Mouse (Mus musculus) heart, embryonic 16.5 days (tissue): ENCODE data around the gene Cfl1. TPM values are rescaled to one million over a fixed set of nuclear protein-coding genes. Genes with fewer than 3 reads are reported as not detected.
"Not testable (repeated sequence)": the region's sequence is repeated elsewhere in the genome, so short reads cannot be mapped to it uniquely, and the experiment has no call there.

Experiments
- ATAC-seq: fragments of 200-750 bp; cut with Nextera tagmentation; replicated peaks from 2 replicates; pipeline ENCODE4 v1.8.0; 2017; ENCODE audit warnings: moderate number of reproducible peaks; ENCODE audit not compliant: insufficient read depth, low FRiP score; ENCODE audit errors: extremely low read depth
- H3K27ac ChIP-seq: fragments of 300-500 bp; sonication (generic); 2 replicates; pipeline ENCODE4 v1.5.1; 2014; ENCODE audit warnings: mild to moderate bottlenecking, low read length, control low read depth, moderate library complexity
- H3K27me3 ChIP-seq: fragments of 300-500 bp; sonication (generic); 2 replicates; pipeline ENCODE4 v1.6.1; 2014; ENCODE audit warnings: low read length, mixed read lengths; ENCODE audit not compliant: control insufficient read depth, insufficient read depth
- H3K36me3 ChIP-seq: fragments of 300-500 bp; sonication (generic); 2 replicates; pipeline ENCODE4 v1.6.1; 2014; ENCODE audit not compliant: control insufficient read depth, insufficient read depth
- H3K4me1 ChIP-seq: fragments of 300-500 bp; sonication (generic); 2 replicates; pipeline ENCODE4 v1.6.1; 2014; ENCODE audit warnings: low read length, mixed read lengths; ENCODE audit not compliant: control insufficient read depth, insufficient read depth
- H3K4me2 ChIP-seq: fragments of 300-500 bp; sonication (generic); 2 replicates; pipeline ENCODE4 v1.6.1; 2014; ENCODE audit warnings: low read depth, mild to moderate bottlenecking, control low read depth, low read length
- H3K4me3 ChIP-seq: fragments of 300-500 bp; sonication (generic); 2 replicates; pipeline ENCODE4 v1.5.1; 2014; ENCODE audit warnings: mild to moderate bottlenecking, control low read depth, low read length
- H3K9ac ChIP-seq: fragments of 300-500 bp; sonication (generic); 2 replicates; pipeline ENCODE4 v1.6.1; 2014; ENCODE audit warnings: low read length, control low read depth
- H3K9me3 ChIP-seq: fragments of 300-500 bp; sonication (generic); replicated peaks from 2 replicates; pipeline ENCODE4 v1.6.1; 2016; ENCODE audit warnings: low read length; ENCODE audit not compliant: control insufficient read depth
- WGBS: fragments of 180-500 bp; shearing (Covaris S2); extraction: QIAGEN DNeasy Blood & Tissue Kit; methylation state at CpG from one replicate; pipeline ENCODE4 v1.1.7; 2014; 5-methylcytosine and 5-hydroxymethylcytosine counted together
- polyA plus RNA-seq: library from polyadenylated mRNA; unstranded; fragments of >200 nt; fragmentation: Nextera tagmentation; extraction: Ambion mirVana; gene quantifications from 2 replicates; pipeline ENCODE4 v1.2.1, GENCODE M21; 2015

Gene Cfl1
- polyA plus RNA-seq, 1 experiment from 2014 or later = 1,829 TPM

- Histone ChIP-seq H3K9ac (no peak overlapping the region), H3K27me3 (no peaks in the 10 kb centered on the region), H3K27ac (no peak overlapping the region), H3K4me3 (no peak overlapping the region), H3K36me3 (peaks cover 29% of the 10 kb centered on the region), H3K9me3 (no peaks in the 10 kb centered on the region), H3K4me1 (peaks cover 20% of the 10 kb centered on the region), H3K4me2 (no peak overlapping the region)
- WGBS = 87% methylated on average over 8 of the region's 8 CpGs
- ATAC-seq = no peak
Observed at GRCm38 (mm10) chr19:5485371-5485770, 4.9 kb upstream of the Cfl1 start.

GRCm38 (mm10) chr19:5485821-5486220, 4.4 kb upstream of the Cfl1 start:
- Histone ChIP-seq H3K9ac (no peak overlapping the region), H3K27ac (no peak overlapping the region), H3K4me1 (peaks cover 20% of the 10 kb centered on the region), H3K27me3 (no peaks in the 10 kb centered on the region), H3K4me2 (no peak overlapping the region), H3K4me3 (no peak overlapping the region), H3K36me3 (peaks cover 26% of the 10 kb centered on the region), H3K9me3 (no peaks in the 10 kb centered on the region)
- 91% methylated on average over 7 of the region's 7 CpGs for WGBS
- ATAC-seq = no peak

GRCm38 (mm10) chr19:5486286-5486685, 4.0 kb upstream of the Cfl1 start:
- Histone ChIP-seq H3K4me1 (peaks cover 20% of the 10 kb centered on the region), H3K9me3 (no peaks in the 10 kb centered on the region), H3K9ac (no peak overlapping the region), H3K27me3 (no peaks in the 10 kb centered on the region), H3K4me2 (no peak overlapping the region), H3K4me3 (no peak overlapping the region), H3K27ac (no peak overlapping the region), H3K36me3 (peaks cover 25% of the 10 kb centered on the region)
- WGBS = 80% methylated on average over 8 of the region's 8 CpGs
- no peak for ATAC-seq

DNA sequence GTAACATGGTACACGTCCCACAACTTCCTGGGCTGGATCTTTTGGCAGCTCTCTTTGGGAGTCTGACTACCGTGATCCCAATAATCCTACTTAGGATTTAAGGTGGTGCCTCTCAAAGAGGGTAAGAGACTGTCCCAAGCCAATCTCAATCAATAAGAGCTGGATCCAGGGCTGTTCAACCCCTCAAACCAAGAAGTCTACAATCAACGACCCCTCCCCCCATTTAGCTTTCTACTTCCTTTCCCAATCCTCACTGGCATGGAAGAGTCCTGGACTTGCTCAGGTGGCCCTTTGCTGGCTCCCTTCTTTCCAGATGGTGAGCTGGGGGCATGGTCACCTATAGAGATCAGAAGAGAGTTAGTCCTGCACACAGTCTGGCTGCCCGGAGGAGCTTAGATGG, 3.5 kb upstream of the Cfl1 start:
- Histone ChIP-seq H3K4me3 (no peak overlapping the region; the same call in 1 of the 2 replicates), H3K9me3 (no peaks in the 10 kb centered on the region)

GRCm38 (mm10) chr19:5487768-5488550, 2.3 kb upstream of the Cfl1 start, which contains the start of gene Mus81:
Gene Mus81, minus strand, starts transcription at chr19:5488402.
- peak; percentile 68 for ATAC-seq
- H3K4me2 ChIP-seq = peak within 1 kb of the TSS; percentile 71
- H3K9ac ChIP-seq = peak within 1 kb of the TSS; percentile 83
- no peaks in the 10 kb centered on the region for H3K9me3 ChIP-seq
- peaks cover 15% of the 10 kb centered on the region for H3K36me3 ChIP-seq
- H3K4me1 ChIP-seq = peaks cover 32% of the 10 kb centered on the region
- H3K27me3 ChIP-seq = no peaks in the 10 kb centered on the region
- peak within 1 kb of the TSS; percentile 69 for H3K4me3 ChIP-seq
- H3K27ac ChIP-seq = peak within 1 kb of the TSS; percentile 100
- WGBS = under 1% methylated on average over 39 of the region's 39 CpGs

More for the DNA sequence above, 3.5 kb upstream of the Cfl1 start:
- ATAC-seq = no peak
- Histone ChIP-seq H3K36me3 (peaks cover 21% of the 10 kb centered on the region), H3K4me2 (peak overlapping the region; percentile 17; the same call in 1 of the 2 replicates), H3K27ac (no peak overlapping the region), H3K9ac (no peak overlapping the region), H3K27me3 (no peaks in the 10 kb centered on the region), H3K4me1 (peaks cover 21% of the 10 kb centered on the region)
- 77% methylated on average over 4 of the region's 4 CpGs for WGBS

GRCm38 (mm10) chr19:5488878-5489571, 1.2 kb upstream of the Cfl1 start:
- Histone ChIP-seq H3K4me1 (peaks cover 34% of the 10 kb centered on the region), H3K4me2 (peak overlapping the region; percentile 71), H3K27me3 (no peaks in the 10 kb centered on the region), H3K36me3 (peaks cover 23% of the 10 kb centered on the region), H3K27ac (peak overlapping the region; percentile 100), H3K9ac (peak overlapping the region; percentile 83), H3K9me3 (no peaks in the 10 kb centered on the region), H3K4me3 (peak overlapping the region; percentile 69)
- peak; percentile 77 for ATAC-seq
- WGBS = under 1% methylated on average over 26 of the region's 26 CpGs

DNA sequence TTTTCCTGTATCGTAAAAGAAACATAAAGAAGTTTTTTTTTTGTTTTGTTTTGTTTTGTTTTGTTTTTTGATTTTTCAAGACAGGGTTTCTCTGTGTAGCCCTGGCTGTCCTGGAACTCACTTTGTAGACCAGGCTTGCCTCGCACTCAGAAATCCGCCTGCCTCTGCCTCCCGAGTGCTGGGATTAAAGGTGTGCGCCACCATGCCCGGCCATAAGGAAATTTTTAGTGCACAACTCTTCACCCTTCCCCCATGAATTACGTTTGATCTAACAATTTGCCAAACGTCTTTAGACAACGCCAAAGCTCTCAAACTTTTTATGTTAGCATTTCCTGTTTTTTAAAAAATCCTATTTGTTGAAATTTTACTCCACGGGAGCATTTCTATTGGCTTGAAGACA, 534 bp upstream of the Cfl1 start:
- WGBS = 44% methylated on average over 10 of the region's 10 CpGs
- Histone ChIP-seq H3K36me3 (peaks cover 30% of the 10 kb centered on the region), H3K4me1 (peaks cover 34% of the 10 kb centered on the region), H3K4me2 (peak overlapping the region; percentile 71), H3K4me3 (peak overlapping the region; percentile 95), H3K27ac (peak overlapping the region; percentile 100)
- not testable (repeated sequence) for H3K9me3 ChIP-seq, H3K27me3 ChIP-seq, H3K9ac ChIP-seq, ATAC-seq

DNA sequence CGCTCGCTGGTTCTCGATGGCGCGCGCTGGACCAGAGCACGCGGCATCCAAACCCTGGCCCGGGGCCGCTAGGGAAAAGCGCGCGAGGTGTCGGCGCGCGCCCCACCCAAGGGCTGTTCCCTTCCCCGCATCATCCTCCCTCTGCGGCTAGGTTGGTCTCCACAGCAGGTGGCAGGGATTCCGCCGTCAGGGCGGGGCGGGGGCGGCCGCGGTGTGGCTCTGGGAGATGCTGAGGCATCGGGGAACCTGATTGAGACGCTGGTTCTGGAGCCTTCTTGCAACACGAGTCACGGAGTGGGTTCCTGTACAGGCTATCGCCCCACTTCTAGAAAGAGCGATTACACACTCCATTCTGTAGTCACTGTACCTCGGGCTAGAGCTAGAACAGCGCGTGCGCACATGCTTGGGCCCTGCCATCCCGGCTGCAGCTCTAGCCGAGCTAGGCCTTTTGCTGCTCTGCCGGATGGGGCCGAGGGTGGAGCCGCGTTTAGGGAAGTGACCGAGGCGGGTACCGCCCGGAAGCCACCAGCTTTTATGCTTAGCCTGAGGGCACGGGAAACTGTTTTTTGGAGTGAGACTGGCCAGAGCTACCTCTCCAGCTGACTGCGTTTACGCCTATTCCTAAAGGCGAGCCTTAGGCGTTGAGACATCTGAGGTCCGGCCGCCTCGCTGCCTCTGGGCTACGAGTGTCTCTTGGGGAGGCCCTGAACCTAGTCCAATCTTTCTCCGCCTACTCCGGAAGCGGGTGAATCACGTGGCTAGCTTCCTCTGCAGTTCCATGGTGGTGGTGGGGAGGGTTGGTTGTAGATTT, 848 bp downstream of the Cfl1 start:
- ATAC-seq = peak; percentile 12
- WGBS = under 1% methylated on average over 59 of the region's 59 CpGs
- Histone ChIP-seq H3K4me2 (peak overlapping the region; percentile 90), H3K4me1 (peaks cover 34% of the 10 kb centered on the region), H3K9me3 (no peaks in the 10 kb centered on the region), H3K27ac (peak overlapping the region; percentile 100), H3K4me3 (peak overlapping the region; percentile 95), H3K27me3 (no peaks in the 10 kb centered on the region), H3K9ac (peak overlapping the region; percentile 98), H3K36me3 (peaks cover 35% of the 10 kb centered on the region)
